Mouse (Mus musculus) midbrain, embryonic 14.5 days (tissue): ENCODE measurements around the gene Commd6. TPM values are rescaled to one million over a fixed set of nuclear protein-coding genes. Genes with fewer than 3 reads are reported as not detected.
"Not testable (repeated sequence)": the region's sequence is repeated elsewhere in the genome, so short reads cannot be mapped to it uniquely, and the experiment has no call there.

ENCODE experiments used
- ATAC-seq: fragments of 200-750 bp; cut with Nextera tagmentation; 2 replicates; pipeline ENCODE4 v1.8.0; 2017; ENCODE audit warnings: moderate number of reproducible peaks, moderate library complexity; ENCODE audit not compliant: low FRiP score, low TSS enrichment
- DNase-seq: peaks from one replicate; pipeline ENCODE4 v3.0.0-alpha.2; 2015
- H3K27ac ChIP-seq: fragments of 300-500 bp; sonication (generic); replicated peaks from 2 replicates; pipeline ENCODE4 v1.5.1; 2014; ENCODE audit warnings: mild to moderate bottlenecking, low read depth, low read length, moderate library complexity
- H3K27me3 ChIP-seq: fragments of 300-500 bp; sonication (generic); 2 replicates; pipeline ENCODE4 v1.6.1; 2014; ENCODE audit warnings: low read length, control low read depth, mixed read lengths; ENCODE audit not compliant: control insufficient read depth, insufficient read depth
- H3K36me3 ChIP-seq: fragments of 300-500 bp; sonication (generic); 2 replicates; pipeline ENCODE4 v1.6.1; 2014; ENCODE audit warnings: low read length, control low read depth; ENCODE audit not compliant: control insufficient read depth, insufficient read depth
- H3K4me1 ChIP-seq: fragments of 300-500 bp; sonication (generic); 2 replicates; pipeline ENCODE4 v1.6.1; 2014; ENCODE audit warnings: mild to moderate bottlenecking, antibody characterized with exemption, low read length, control low read depth; ENCODE audit not compliant: control insufficient read depth, insufficient read depth
- H3K4me2 ChIP-seq: fragments of 300-500 bp; sonication (generic); 2 replicates; pipeline ENCODE4 v1.6.1; 2014; ENCODE audit warnings: mild to moderate bottlenecking, low read length, moderate library complexity
- H3K4me3 ChIP-seq: fragments of 300-500 bp; sonication (generic); replicated peaks from 2 replicates; pipeline ENCODE4 v1.5.1; 2014; ENCODE audit warnings: low read depth, low read length
- H3K9ac ChIP-seq: fragments of 300-500 bp; sonication (generic); replicated peaks from 2 replicates; pipeline ENCODE4 v1.6.1; 2014; ENCODE audit warnings: mild to moderate bottlenecking, low read length, moderate library complexity
- H3K9me3 ChIP-seq: fragments of 300-500 bp; sonication (generic); 2 replicates; pipeline ENCODE4 v1.6.1; 2016; ENCODE audit warnings: low read length, control low read depth, mixed read lengths; ENCODE audit not compliant: control insufficient read depth
- WGBS: fragments of 180-500 bp; shearing (Covaris S2); extraction: QIAGEN DNeasy Blood & Tissue Kit; methylation state at CpG from one replicate; pipeline ENCODE4 v1.1.7; 2014; 5-methylcytosine and 5-hydroxymethylcytosine counted together
- polyA plus RNA-seq: library from polyadenylated mRNA; unstranded; fragments of >200 nt; fragmentation: Nextera tagmentation; extraction: Ambion mirVana; gene quantifications from 2 replicates; pipeline ENCODE4 v1.2.1, GENCODE M21; 2014

The Commd6 gene
- polyA plus RNA-seq, 1 experiment from 2014 or later: 95.8 TPM

GRCm38 (mm10) chr14:101587366-101588040 lies 53.0 kb downstream of the Commd6 start:
- WGBS: 92% methylated on average over 4 of the region's 6 CpGs
- ATAC-seq: not testable (repeated sequence)

GRCm38 (mm10) chr14:101586096-101586495 lies 54.4 kb downstream of the Commd6 start:
- 79% methylated on average over 7 of the region's 7 CpGs for WGBS
- Histone ChIP-seq H3K36me3 (no peaks in the 10 kb centered on the region), H3K27me3 (no peaks in the 10 kb centered on the region), H3K4me2 (no peak overlapping the region), H3K27ac (no peak overlapping the region), H3K9ac (no peak overlapping the region), H3K4me1 (no peaks in the 10 kb centered on the region), H3K9me3 (no peaks in the 10 kb centered on the region), H3K4me3 (no peak overlapping the region)
- DNase-seq: no peak
- ATAC-seq: no peak

More at GRCm38 (mm10) chr14:101587366-101588040, 53.0 kb downstream of the Commd6 start:
- H3K36me3 ChIP-seq, H3K4me1 ChIP-seq, H3K27ac ChIP-seq, DNase-seq, H3K4me2 ChIP-seq, H3K4me3 ChIP-seq, H3K27me3 ChIP-seq, H3K9ac ChIP-seq, H3K9me3 ChIP-seq: not testable (repeated sequence)

Other genes starting within 250 kb of the Commd6 start
- 7.1 and 8.9 TPM in 2 replicates for gene Tbc1d4, start 31.5 kb downstream of the Commd6 start, polyA plus RNA-seq
- gene Uchl3, start 13.3 kb upstream of the Commd6 start, polyA plus RNA-seq: 294 and 335 TPM in 2 replicates
- not detected in 2 replicates for gene Gm9922, start 89.1 kb upstream of the Commd6 start, polyA plus RNA-seq
- gene Lmo7, start 89.3 kb upstream of the Commd6 start, polyA plus RNA-seq: 1.2 and 1.7 TPM in 2 replicates